In the genomic region with DNA sequence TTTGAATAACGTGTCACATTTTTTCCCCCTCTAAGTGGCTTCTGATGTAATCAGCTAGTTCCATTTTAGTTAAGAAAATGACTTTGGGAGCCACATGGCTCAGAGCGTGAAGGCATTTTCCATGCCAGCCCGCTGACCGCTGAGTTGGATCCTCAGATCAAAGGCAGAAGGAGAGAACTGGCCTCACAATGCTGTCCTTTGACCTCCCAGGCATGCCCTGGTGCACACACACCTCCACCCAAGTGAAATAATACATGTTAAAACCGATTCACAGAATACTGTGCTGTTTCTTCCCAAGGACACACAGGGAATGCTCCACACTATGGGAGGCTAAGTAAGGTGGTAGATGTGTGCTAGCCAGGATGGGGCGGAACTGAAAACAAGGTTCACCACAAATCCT, we compare ENCODE assay signal across 13 mouse cellular contexts.
DNase-seq lines count a peak whose midpoint lies in the region.
"Had no signal": no experiment of that assay in that cellular context is flagged by ENCODE, and none has a peak within 500 bp of the region (broad histone marks: within the 10 kb centered on the region; RNA-seq: fewer than 3 reads in every experiment).

No protein-coding gene starts in this region.

- no peaks in the 10 kb centered on the region for H3K9me3 ChIP-seq in heart, embryonic 10.5 days
- H3K9me3 ChIP-seq: embryonic facial prominence, embryonic 10.5 days; heart, embryonic 13.5 days; midbrain, embryonic 13.5 days had no signal

- intact Hi-C loops in left cerebral cortex, postnatal 10 days (cut with DNase I): loop anchor here (5.0 kb wide), 1 partner anchor 80 kb away; no protein-coding TSS in a partner anchor

- no peaks in the 10 kb centered on the region for H3K27me3 ChIP-seq in heart, embryonic 10.5 days (ENCODE audit: insufficient read depth, poor library complexity, severe bottlenecking)
- H3K27me3 ChIP-seq: heart, embryonic 13.5 days; midbrain, embryonic 13.5 days had no signal

- no peak overlapping the region for H3K4me3 ChIP-seq in heart, embryonic 10.5 days
- H3K4me3 ChIP-seq: embryonic facial prominence, embryonic 10.5 days; heart, embryonic 13.5 days; midbrain, embryonic 13.5 days; myocyte had no signal

- peak; percentile 19 to 53 for DNase-seq in adrenal gland, adult (ENCODE audit: inconsistent age in 2 of 2, low spot score in 1 of 2)
- DNase-seq in adrenal gland, postnatal 25 days: no peak
- peak; percentile 63 for DNase-seq in heart, adult 11 months
- no peak for DNase-seq in heart, embryonic 10.5 days (ENCODE audit: low spot score)
- DNase-seq in kidney, adult 9 months: peak; percentile 65
- DNase-seq in kidney, postnatal 25 days: peak; percentile 49 to 76
- DNase-seq in left cerebral cortex, postnatal 10 days (ENCODE audit: extremely low spot score in 1 of 2, low spot score in 2 of 2): no peak
- no peak for DNase-seq in testis, postnatal 14 days (ENCODE audit: low spot score)
- DNase-seq: thymus, postnatal 25 days had no signal

- WGBS in heart, embryonic 10.5 days: 66% methylated on average over 6 of the region's 6 CpGs

- 0 out of 2 replicates have a peak, but pooled peaks cover 2% of the 10 kb centered on the region for H3K4me1 ChIP-seq in heart, embryonic 10.5 days
- H3K4me1 ChIP-seq: heart, embryonic 13.5 days; midbrain, embryonic 13.5 days had no signal

- H3K27ac ChIP-seq in heart, embryonic 10.5 days: no peak overlapping the region
- H3K27ac ChIP-seq: embryonic facial prominence, embryonic 10.5 days; heart, embryonic 13.5 days; midbrain, embryonic 13.5 days had no signal

- H3K36me3 ChIP-seq in heart, embryonic 10.5 days: no peaks in the 10 kb centered on the region
- H3K36me3 ChIP-seq: embryonic facial prominence, embryonic 10.5 days; heart, embryonic 13.5 days; midbrain, embryonic 13.5 days had no signal

Comparison
In these comparisons a context has a peak if more than half of its experiments do, and no peak if none do; other contexts are left out.
1. DNase-seq: peak in adrenal gland, adult (2 of 2), heart, adult 11 months (single experiment), kidney, adult 9 months (single experiment) and kidney, postnatal 25 days (2 of 2); none in adrenal gland, postnatal 25 days (single experiment), heart, embryonic 10.5 days (single experiment), left cerebral cortex, postnatal 10 days (0 of 2) and testis, postnatal 14 days (single experiment).